Mouse (Mus musculus) embryonic facial prominence, embryonic 12.5 days (tissue): ENCODE measurements around the gene Erlin1. TPM values are rescaled to one million over a fixed set of nuclear protein-coding genes. Genes with fewer than 3 reads are reported as not detected.

Source experiments
- ATAC-seq: fragments of 200-750 bp; cut with Nextera tagmentation; 2 replicates; pipeline ENCODE4 v1.8.0; 2017; ENCODE audit not compliant: insufficient number of reproducible peaks, insufficient read depth, low FRiP score, low TSS enrichment
- H3K27ac ChIP-seq: fragments of 300-500 bp; sonication (generic); 2 replicates; pipeline ENCODE4 v1.5.1; 2016; ENCODE audit warnings: mild to moderate bottlenecking
- H3K27me3 ChIP-seq: fragments of 300-500 bp; sonication (generic); 2 replicates; pipeline ENCODE4 v1.6.1; 2016; ENCODE audit warnings: mild to moderate bottlenecking, moderate library complexity
- H3K36me3 ChIP-seq: fragments of 300-500 bp; sonication (generic); 2 replicates; pipeline ENCODE4 v1.6.1; 2016; ENCODE audit warnings: mild to moderate bottlenecking
- H3K4me1 ChIP-seq: fragments of 300-500 bp; sonication (generic); 2 replicates; pipeline ENCODE4 v1.6.1; 2016
- H3K4me2 ChIP-seq: fragments of 300-500 bp; sonication (generic); replicated peaks from 2 replicates; pipeline ENCODE4 v1.6.1; 2016; ENCODE audit warnings: mild to moderate bottlenecking, moderate library complexity
- H3K4me3 ChIP-seq: fragments of 300-500 bp; sonication (generic); 2 replicates; pipeline ENCODE4 v1.5.1; 2016; ENCODE audit warnings: mild to moderate bottlenecking
- H3K9ac ChIP-seq: fragments of 300-500 bp; sonication (generic); 2 replicates; pipeline ENCODE4 v1.6.1; 2016; ENCODE audit warnings: mild to moderate bottlenecking, moderate library complexity
- H3K9me3 ChIP-seq: fragments of 300-500 bp; sonication (generic); 2 replicates; pipeline ENCODE4 v1.6.1; 2016; ENCODE audit warnings: mild to moderate bottlenecking, moderate library complexity
- WGBS: fragments of 180-500 bp; shearing (Covaris S2); methylation state at CpG from one replicate; pipeline ENCODE4 v1.1.7; 2016; 5-methylcytosine and 5-hydroxymethylcytosine counted together
- polyA plus RNA-seq: library from polyadenylated mRNA; unstranded; fragments of >200 nt; fragmentation: Nextera tagmentation; extraction: Ambion mirVana; gene quantifications from 2 replicates; pipeline ENCODE4 v1.2.1, GENCODE M21; 2016

Erlin1 gene
- polyA plus RNA-seq, 1 experiment from 2014 or later = 32.4 TPM

DNA sequence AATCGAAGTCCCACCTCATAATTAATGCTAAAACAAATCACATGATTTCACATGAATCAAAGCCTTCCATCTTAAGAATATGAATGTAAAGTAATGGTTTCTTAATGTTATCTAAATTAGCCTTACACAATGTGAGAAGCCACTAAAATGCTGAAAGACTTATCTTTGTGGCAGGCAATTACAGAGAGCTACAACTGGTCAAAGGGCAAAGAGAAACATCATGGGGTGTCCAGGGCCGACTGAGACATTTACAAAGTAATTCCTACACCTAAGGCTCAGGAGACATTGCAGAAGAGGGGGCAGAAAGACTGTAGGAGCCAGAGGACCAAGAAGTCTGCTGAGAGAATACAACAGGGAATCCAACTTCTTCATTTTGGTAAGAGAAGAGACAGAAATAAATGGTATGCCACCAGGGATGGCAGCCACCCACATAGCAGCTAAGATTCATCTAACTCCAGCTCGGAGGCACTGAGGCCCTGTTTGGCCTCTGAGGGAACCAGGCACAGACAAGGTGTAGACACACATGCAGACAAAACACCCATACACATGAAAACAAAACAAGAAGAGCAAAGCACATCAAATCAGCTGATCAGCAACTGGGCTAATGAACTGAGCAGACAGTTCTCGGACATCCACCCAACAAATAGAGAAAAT is 14.3 kb downstream of the Erlin1 start:
- no peaks in the 10 kb centered on the region for H3K4me1 ChIP-seq
- no peak overlapping the region for H3K27ac ChIP-seq
- peaks cover 31% of the 10 kb centered on the region; the same call in 1 of the 2 replicates for H3K36me3 ChIP-seq
- H3K9ac ChIP-seq = no peak overlapping the region
- ATAC-seq = no peak
- H3K27me3 ChIP-seq = no peaks in the 10 kb centered on the region
- no peaks in the 10 kb centered on the region for H3K9me3 ChIP-seq
- no peak overlapping the region for H3K4me2 ChIP-seq
- no peak overlapping the region for H3K4me3 ChIP-seq
- WGBS = 72% methylated on average over 4 of the region's 4 CpGs

DNA sequence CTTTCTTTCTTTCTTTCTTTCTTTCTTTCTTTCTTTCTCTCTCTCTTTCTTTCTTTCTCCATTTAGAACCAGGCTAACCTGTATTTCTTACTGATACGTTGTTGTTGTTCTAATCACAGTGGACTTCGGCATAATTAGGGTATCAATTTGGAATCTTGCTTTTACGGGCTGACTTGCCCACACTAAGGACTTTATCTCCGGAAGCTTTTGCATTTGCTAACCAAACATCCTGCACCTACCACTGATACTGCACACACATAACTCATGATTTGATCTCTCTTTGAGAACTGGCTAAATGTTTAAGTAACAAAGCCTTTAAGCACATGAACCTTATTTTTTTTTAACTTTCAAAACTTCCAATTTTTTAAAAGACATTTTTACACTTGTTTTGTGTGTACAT is 19.2 kb downstream of the Erlin1 start:
- Histone ChIP-seq H3K36me3 (peaks cover 18% of the 10 kb centered on the region), H3K4me3 (no peak overlapping the region), H3K4me1 (no peaks in the 10 kb centered on the region), H3K4me2 (no peak overlapping the region), H3K9me3 (no peaks in the 10 kb centered on the region), H3K9ac (no peak overlapping the region), H3K27ac (no peak overlapping the region), H3K27me3 (no peaks in the 10 kb centered on the region)
- 69% methylated on average over 4 of the region's 4 CpGs for WGBS
- ATAC-seq = no peak

DNA sequence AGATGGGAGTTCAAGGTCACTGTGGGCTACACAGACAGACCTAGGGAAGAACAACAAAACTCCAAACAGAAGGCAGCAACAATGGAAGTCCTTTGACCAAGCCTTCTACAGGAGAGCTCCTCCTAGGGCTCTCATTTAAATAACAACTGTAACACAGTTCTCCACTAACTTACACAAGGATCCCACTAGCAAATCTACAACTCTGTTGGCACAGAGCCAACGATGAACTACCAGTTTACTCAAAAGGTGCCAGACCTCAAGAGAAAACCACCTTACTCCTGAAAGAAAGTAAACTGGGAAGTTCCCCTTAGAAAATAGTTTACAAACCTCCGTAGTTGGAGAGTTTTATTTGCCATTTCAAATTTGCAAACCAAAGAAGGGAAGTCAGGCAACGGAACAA is 20.3 kb downstream of the Erlin1 start:
- Histone ChIP-seq H3K9ac (no peak overlapping the region), H3K4me2 (no peak overlapping the region), H3K4me3 (no peak overlapping the region), H3K27ac (no peak overlapping the region), H3K9me3 (no peaks in the 10 kb centered on the region), H3K36me3 (peaks cover 23% of the 10 kb centered on the region), H3K4me1 (no peaks in the 10 kb centered on the region), H3K27me3 (no peaks in the 10 kb centered on the region)
- ATAC-seq = no peak
- WGBS = 65% methylated on average over 3 of the region's 3 CpGs

DNA sequence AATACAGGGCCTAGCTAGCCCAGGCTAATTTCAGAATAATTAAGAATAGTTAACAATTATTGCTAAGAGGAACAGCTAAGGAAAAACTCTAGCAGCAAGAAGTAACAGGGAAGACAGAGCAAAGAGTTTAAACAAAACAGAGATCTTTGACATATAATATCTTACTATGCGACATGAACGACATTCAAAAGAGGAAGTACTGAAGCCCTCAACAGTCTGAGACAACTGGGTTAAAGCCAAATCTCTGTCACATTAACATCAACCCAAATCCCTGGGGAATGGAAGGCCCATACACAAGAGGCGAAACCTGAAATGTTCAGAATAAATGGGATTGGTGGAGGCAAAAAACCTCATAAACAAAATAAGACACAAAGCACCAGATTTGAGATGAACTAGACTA is 23.7 kb downstream of the Erlin1 start:
- 90% methylated on average over 3 of the region's 3 CpGs for WGBS
- Histone ChIP-seq H3K4me1 (no peaks in the 10 kb centered on the region), H3K27ac (no peak overlapping the region), H3K36me3 (peaks cover 15% of the 10 kb centered on the region), H3K27me3 (no peaks in the 10 kb centered on the region), H3K9ac (no peak overlapping the region), H3K4me2 (no peak overlapping the region), H3K4me3 (no peak overlapping the region), H3K9me3 (no peaks in the 10 kb centered on the region)
- no peak for ATAC-seq

DNA sequence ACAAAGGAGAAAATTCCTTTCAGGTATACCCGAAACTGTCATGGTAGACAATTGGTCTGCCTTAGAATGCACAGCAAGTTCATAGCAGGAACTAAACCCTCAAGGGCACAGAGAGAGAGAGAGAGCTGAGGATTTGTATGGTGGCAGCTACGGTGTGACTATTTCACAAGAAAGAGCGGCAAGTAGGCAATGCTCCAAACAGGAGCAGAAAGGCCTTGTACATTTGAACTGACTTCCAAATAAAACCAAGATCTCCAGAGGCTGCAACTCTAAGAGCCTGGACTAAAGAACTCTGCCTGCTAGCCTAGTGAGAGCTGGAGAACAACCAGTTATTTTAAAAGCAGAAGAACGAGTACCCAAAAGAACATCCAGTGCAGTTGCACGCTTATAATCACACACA is 27.5 kb downstream of the Erlin1 start:
- H3K27ac ChIP-seq = no peak overlapping the region
- H3K4me3 ChIP-seq = no peak overlapping the region
- H3K4me2 ChIP-seq = no peak overlapping the region
- H3K36me3 ChIP-seq = peaks cover 32% of the 10 kb centered on the region
- no peak for ATAC-seq
- no peaks in the 10 kb centered on the region for H3K27me3 ChIP-seq
- H3K4me1 ChIP-seq = no peaks in the 10 kb centered on the region
- 86% methylated on average over 5 of the region's 5 CpGs for WGBS
- H3K9me3 ChIP-seq = no peaks in the 10 kb centered on the region
- no peak overlapping the region for H3K9ac ChIP-seq

DNA sequence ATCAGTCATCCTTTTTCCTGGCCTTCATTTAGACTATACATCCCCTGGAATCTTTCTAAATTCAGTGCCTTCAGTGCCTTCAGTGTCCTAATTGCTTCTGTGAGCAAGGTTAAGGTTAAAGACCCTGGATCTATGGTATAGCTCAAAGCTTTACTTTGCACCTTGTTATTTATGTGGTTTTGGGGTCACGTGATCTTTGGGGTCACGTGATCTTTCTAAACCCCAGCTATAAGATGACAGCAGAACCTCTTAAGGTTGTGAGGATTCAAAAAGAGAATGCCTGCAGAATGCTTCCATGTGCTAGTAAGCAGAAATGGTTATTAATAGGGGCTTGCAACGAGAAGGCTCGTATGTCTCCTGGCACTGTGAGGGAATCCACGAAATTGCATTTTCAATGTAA is 36.2 kb downstream of the Erlin1 start:
- ATAC-seq = no peak
- Histone ChIP-seq H3K27ac (no peak overlapping the region), H3K27me3 (no peaks in the 10 kb centered on the region), H3K4me1 (no peaks in the 10 kb centered on the region), H3K36me3 (peaks cover 33% of the 10 kb centered on the region), H3K4me2 (no peak overlapping the region), H3K4me3 (no peak overlapping the region), H3K9me3 (no peaks in the 10 kb centered on the region), H3K9ac (no peak overlapping the region)
- 93% methylated on average over 5 of the region's 5 CpGs for WGBS

DNA sequence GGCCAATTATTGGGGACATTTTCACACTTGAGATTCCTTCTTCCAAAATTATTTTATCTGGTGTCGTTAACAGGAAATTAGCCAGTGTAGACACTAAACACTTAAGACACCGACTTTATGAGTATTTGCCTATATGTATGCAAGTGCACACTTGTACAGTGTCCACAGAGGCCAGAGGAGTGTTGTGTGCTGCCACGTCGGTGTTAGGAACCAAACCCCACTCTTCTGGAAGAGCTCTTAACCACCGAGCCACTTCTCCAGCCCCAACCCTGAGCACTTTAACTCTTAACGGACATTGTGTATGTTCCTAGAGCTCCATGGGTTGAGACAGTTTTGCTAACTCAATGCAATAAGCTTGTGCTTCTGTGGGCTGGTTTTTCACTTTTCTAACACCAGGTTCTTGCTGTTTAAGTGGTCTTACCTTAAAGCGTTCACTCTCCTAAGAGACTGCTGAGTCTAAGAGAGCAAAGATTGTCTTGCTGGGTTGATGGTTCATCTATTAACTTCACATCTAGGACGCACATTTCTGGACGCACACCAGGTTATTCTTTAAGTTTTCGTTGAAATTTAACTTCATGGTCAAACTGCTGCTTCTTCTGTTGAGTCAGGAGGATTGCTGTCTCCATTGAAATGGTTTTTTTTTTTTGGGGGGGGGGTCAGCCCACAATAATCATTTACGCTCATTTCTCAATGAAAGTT is 37.4 kb downstream of the Erlin1 start:
- H3K4me3 ChIP-seq = no peak overlapping the region
- H3K27me3 ChIP-seq = no peaks in the 10 kb centered on the region
- WGBS = 92% methylated on average over 11 of the region's 11 CpGs
- H3K9me3 ChIP-seq = no peaks in the 10 kb centered on the region
- no peaks in the 10 kb centered on the region for H3K4me1 ChIP-seq
- H3K36me3 ChIP-seq = peaks cover 27% of the 10 kb centered on the region
- H3K27ac ChIP-seq = no peak overlapping the region
- ATAC-seq = no peak
- H3K4me2 ChIP-seq = no peak overlapping the region
- H3K9ac ChIP-seq = no peak overlapping the region

DNA sequence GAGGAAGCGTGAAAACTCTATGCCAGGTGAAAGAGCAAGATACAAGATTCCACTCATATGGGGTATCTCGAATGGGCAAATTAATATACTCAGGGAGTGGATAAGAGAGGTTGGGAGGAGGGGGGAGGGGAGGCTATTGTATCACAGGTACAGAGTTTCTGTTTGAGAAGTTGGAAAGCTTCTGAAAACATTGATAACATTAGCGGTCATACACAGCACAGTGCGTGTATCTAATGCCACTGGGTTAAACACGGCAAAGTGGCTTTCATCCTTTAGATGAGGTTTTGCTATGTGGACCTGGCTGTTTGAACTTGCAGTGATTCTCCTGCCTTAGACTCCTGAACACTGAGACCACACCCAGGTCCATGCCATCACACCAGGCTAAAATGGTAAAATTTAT is 39.6 kb downstream of the Erlin1 start:
- Histone ChIP-seq H3K4me3 (no peak overlapping the region), H3K27ac (no peak overlapping the region), H3K27me3 (no peaks in the 10 kb centered on the region), H3K4me1 (no peaks in the 10 kb centered on the region), H3K4me2 (no peak overlapping the region), H3K9ac (no peak overlapping the region), H3K9me3 (no peaks in the 10 kb centered on the region), H3K36me3 (0 out of 2 replicates have a peak, but pooled peaks cover 12% of the 10 kb centered on the region)
- ATAC-seq = no peak
- WGBS = 89% methylated on average over 5 of the region's 5 CpGs

DNA sequence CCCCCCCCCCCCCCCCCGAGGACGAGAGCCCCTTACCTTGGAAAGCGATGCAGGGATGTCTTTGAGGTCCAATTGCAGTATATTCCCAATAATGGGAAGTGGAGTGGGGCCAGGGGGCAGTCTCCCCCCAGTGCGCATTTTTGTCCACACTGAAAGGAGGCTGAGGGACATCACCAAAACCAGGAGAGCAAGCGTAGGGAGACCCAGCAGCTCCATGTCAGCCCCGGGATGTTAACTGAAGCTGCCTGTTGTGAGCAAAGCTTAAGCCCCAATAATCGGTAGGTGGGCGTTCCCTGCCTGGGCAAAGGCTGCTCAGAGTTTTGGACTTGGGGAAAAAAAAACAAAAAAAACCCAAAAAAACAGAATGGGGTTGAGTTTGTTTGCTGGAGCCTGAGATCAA is 40.6 kb downstream of the Erlin1 start, which contains the start of gene Cyp2c23:
Gene Cyp2c23, minus strand, starts transcription at position 237 of the 400 bp plus-strand sequence.
- no peak within 1 kb of the TSS for H3K9ac ChIP-seq
- no peak within 1 kb of the TSS for H3K4me3 ChIP-seq
- no peaks in the 10 kb centered on the region for H3K27me3 ChIP-seq
- no peaks in the 10 kb centered on the region for H3K9me3 ChIP-seq
- no peaks in the 10 kb centered on the region for H3K4me1 ChIP-seq
- H3K27ac ChIP-seq = no peak within 1 kb of the TSS
- ATAC-seq = no peak
- no peak within 1 kb of the TSS for H3K4me2 ChIP-seq
- H3K36me3 ChIP-seq = 0 out of 2 replicates have a peak, but pooled peaks cover 7% of the 10 kb centered on the region
- WGBS = 64% methylated on average over 8 of the region's 8 CpGs

DNA sequence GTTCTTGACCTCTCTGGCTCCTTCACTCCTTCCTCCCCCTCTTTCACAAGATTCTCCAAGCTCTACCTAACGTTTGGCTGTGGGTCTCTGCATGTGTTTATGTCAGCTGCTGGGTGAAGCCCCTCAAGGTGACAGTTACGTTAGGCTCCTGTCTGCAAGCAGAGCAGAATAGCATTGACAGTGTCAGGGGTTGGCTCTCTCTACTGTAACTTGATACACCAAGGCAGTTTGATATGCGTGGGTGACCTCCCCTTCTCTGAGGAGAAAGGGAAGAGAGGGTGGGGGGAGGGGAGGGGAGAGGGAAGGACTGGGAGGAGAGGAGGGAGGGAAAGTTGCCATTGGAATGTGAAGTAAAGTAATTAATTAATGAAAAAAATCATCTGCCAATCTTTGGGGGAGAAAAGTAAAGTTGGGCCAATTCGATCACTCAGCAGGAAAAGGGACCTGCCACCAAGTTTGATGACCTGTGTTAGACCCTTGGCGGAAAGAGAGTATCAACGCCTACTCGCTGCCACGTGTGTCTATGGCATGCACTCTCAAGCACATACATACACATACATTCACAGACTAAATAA is 42.5 kb downstream of the Erlin1 start:
- H3K27ac ChIP-seq = no peak overlapping the region
- no peak overlapping the region for H3K4me3 ChIP-seq
- H3K4me2 ChIP-seq = no peak overlapping the region
- no peaks in the 10 kb centered on the region for H3K4me1 ChIP-seq
- H3K9me3 ChIP-seq = no peaks in the 10 kb centered on the region
- no peak overlapping the region for H3K9ac ChIP-seq
- no peaks in the 10 kb centered on the region for H3K27me3 ChIP-seq
- no peaks in the 10 kb centered on the region for H3K36me3 ChIP-seq
- WGBS = 57% methylated on average over 8 of the region's 8 CpGs
- ATAC-seq = no peak

DNA sequence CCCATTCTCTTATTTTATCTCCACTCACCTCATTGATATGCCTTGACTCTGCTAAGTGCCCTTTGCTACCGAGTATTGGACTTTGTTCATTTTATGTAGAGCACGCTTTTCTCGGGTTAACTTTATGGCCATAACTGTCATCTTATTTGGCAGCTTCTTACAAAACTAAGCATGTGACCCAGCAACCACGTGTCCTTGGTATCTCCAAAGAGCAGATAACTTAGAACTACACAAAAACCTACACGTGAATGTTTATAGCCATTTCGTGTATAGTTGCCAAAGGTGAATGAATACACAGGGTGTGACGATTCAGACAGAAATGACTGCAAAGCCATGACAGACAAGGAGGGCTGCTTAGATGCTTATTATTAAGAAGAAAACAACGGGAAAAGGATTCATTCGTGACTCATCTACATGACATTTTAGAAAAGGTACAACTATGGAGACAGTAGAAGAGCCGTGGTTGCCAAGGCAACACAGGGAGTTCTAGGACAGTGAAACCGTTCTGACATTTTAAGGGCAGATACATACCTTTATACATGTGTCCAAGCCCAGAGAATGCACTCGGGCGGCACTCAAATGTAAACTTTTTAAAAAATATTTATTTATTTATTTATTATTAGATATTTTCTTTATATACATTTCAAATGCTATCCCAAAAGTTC is 44.5 kb downstream of the Erlin1 start:
- Histone ChIP-seq H3K9ac (no peak overlapping the region), H3K36me3 (no peaks in the 10 kb centered on the region), H3K27ac (no peak overlapping the region), H3K4me2 (no peak overlapping the region), H3K4me1 (no peaks in the 10 kb centered on the region), H3K27me3 (no peaks in the 10 kb centered on the region), H3K4me3 (no peak overlapping the region), H3K9me3 (no peaks in the 10 kb centered on the region)
- ATAC-seq = no peak
- WGBS = 88% methylated on average over 13 of the region's 13 CpGs

DNA sequence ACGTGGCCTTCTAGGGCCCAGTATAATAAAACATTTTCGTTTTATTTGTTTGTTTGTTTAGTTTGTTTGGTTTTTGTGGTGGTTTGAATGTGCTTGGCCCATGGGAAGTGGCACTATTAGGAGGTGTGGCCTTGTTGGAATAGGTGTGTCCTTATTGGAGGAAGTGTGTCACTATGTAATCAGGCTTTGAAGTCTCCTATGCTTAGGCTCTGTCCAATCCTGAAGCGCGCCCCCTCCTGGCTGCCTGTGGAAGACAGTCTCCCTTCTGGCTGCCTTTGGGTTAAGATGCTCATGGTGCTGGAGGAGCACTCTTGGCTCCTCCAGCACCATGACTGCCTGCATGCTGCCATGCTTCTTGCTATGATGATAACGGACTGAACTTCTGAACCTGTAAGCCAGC is 46.5 kb downstream of the Erlin1 start:
- Histone ChIP-seq H3K4me1 (no peaks in the 10 kb centered on the region), H3K9me3 (no peaks in the 10 kb centered on the region), H3K4me2 (no peak overlapping the region), H3K27me3 (no peaks in the 10 kb centered on the region), H3K27ac (no peak overlapping the region), H3K9ac (no peak overlapping the region), H3K4me3 (no peak overlapping the region), H3K36me3 (no peaks in the 10 kb centered on the region)
- 66% methylated on average over 5 of the region's 5 CpGs for WGBS
- ATAC-seq = no peak
